Mouse (Mus musculus): ENCODE results near the gene Slc25a44.
A peak's percentile ranks its signal among the peaks of the same experiment; 100 is the strongest.
"Not testable (repeated sequence)": the region's sequence is repeated elsewhere in the genome, so short reads cannot be mapped to it uniquely, and the experiment has no call there.

The Slc25a44 gene

DNA sequence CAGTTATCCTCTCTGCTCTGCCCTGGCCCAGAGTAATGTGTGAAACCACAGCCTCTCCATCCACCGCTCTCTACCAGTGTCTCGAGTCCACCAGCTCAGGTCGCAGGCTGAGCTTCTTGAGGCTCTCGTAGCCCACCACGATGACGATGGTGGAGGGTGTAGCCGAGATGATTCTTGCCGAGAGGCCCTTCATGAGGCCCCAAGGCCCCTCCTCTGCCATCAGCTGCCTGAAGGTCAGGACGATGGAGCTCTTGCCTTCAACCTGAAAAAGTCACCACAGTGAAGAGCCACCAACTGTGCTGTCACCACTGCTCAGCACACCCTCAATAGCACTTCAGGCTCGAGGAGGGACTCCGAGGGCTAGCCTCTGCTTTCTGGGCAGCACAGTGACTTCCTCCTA, 12.3 kb downstream of the Slc25a44 start:
- no peak for DNase-seq (ENCODE audit: low spot score)

DNA sequence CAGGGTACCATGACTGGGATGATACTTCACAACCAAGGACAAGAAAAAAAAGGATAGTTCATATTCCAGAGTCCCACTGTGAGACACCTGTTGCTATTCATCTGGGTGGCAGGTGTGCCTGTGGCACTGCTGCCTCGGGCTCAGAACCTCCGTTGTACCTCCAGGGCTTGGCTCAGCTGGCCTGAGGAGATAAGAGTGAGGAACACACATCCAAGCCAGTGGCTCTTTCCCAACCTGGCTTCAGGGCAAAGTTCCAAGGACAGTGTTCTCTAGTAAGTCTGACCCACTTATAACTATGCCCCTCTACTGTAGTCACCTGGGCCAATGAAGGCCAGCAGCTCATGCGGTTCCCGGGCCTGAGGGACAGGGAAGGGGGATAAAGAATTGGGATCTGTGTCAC, 13.3 kb downstream of the Slc25a44 start:
- DNase-seq (ENCODE audit: low spot score): peak; percentile 55

DNA sequence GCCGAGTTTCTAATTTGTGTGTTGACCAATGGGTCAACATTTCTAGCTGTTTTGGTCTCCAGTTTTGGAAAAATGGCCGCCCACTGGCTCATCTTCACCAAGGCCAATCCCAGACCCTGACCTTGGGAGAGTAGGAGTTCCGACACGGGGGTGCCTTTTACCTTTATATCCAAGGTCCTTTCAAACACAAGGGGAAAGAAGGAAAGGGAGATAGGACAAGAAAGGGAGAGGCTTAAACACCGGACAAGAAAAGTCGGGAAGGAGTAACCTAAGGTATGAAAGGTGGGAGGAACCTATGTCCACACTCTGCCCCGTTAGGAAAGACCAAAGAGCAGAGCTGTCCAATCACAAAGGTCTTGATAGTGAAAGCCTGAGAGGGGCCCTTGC, 14.3 kb downstream of the Slc25a44 start:
- DNase-seq (ENCODE audit: low spot score): no peak

DNA sequence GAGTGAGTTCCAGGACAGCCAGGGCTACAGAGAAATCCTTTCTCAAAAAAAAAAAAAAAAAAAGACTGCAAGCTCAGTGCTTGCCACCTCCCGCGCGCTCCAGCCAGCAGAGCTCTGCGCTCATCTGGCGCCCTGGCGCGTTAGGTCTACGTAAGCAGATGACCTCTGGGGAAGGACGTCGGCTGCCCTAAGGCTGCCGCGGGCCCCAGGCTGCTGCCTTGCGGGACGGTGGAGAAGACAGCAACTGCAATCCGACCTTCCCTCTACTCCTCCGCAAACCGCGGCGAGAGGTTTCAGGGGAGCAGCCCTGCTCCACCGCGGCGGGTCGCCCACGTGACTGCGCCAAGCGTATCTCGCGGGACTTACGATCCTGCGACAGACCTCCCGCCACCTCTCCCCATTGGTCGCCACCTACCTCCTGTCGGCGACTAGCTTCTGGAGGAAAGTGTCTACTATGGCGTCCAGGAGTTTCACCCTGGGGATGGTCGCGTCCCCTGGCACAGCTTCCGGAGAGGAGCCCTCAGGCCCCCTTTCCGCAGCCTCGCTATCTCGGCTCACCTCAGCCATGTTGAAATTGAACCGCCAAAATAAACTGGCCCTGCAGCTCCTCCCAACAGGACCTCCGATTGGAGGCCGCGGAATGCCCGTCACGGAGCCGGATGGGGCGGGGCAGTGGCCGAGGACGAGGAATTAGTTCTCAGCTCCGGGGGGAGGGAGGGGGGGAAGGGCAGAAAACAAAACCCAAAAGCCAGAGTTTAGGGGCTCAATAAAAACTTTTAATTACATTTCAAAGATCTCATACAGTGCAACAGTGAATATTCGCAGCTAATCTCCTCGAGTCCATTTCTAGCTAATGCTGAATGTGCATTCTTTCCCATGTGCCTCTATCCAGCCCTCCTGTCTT, 14.9 kb downstream of the Slc25a44 start, which contains the start of gene Pmf1:
TSS of gene Pmf1 (minus strand) at position 591 of the 904 bp plus-strand sequence.
- DNase-seq (ENCODE audit: low spot score): peak; percentile 89

DNA sequence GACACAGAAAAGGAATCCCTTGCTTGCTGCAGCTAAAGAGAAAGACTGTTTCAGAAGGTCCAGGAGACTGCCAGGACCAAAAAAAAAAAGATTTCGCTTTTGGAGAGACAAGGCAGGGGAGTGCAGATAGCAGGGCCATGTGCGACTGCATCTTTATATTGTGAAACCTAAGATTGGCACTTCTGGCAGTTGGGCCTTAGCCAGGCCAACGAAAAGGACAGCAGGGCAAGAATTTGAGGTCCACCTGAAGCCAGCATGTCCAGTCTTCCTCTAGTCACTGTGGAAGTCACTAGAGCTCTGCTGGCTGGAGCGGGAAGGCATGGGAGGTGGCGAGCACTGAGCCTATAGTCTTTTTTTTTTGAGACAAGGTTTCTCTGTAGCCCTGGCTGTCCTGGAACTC, 16.0 kb downstream of the Slc25a44 start:
- DNase-seq (ENCODE audit: low spot score): no peak

DNA sequence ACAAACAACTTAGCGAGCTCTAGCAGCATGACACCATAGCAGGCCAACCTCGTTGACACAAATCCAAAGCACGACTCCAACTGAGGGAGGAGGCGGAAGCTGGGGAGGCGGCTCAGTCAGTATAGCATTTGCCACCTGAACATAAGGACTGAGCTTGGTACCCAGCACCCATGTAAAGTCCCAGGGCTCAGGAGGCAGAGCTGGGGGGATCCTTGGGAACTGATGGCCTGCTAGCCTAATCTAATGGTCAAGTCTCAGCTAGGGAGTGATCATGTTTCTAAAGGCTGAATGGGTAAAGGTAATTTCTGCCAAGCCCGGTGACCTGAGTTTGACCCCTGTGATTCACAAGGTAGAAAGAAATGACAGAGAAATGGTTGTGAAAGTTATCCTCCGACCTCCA, 17.4 kb downstream of the Slc25a44 start:
- no peak for DNase-seq (ENCODE audit: low spot score)

DNA sequence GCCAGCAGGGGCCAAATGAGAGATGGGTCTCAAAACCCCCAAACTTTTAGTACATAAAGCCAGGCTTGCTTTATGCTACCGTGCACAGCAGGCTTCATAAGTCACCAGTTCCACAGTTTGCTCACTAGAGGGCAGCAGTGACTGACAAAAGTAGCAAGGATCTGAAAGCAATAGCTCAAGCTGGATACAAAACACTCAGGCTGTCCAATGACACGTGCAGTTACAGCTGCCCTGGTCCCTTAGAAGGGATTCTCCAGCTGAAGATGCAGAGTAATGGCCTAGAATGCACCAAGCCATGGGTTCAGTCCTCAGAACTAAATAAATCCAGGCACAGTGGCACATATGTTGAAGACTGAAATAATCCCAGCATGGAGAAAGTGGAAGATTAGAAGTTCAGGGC, 17.8 kb downstream of the Slc25a44 start:
- DNase-seq (ENCODE audit: low spot score): peak; percentile 58

DNA sequence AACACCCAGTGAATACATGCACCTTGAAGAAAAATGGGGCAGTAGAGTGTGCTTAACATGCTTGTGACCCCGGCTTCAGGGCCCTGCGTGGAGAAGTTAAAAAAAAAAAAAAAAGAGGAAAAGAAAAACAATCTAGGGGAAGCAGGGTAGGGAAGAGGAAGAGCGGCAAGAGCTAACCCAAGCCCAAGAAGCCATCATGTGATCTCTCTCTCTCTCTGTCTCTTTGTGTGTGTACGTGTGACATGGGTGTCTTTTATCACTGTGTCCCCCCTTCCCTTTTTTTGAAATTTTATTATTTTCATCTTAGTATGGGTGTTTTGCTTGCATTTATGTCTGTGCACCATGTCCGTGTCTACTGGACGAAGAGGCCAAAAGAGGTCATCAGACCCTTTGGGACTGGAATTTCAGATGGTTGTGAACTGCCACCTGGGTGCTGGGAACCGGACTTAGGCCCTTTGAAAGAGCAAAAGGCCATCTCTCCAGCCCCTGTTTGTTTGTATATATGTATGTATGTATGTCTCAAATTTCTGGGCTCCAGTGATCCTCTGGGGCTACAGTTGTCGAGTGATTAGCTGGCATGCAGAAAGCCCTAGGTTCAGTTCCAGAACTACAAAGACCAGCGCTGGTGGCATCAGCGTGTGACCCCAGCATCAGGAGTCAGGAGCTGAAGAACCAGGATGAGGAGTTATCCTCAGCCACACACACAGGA, 21.3 kb downstream of the Slc25a44 start:
- DNase-seq (ENCODE audit: low spot score): no peak

DNA sequence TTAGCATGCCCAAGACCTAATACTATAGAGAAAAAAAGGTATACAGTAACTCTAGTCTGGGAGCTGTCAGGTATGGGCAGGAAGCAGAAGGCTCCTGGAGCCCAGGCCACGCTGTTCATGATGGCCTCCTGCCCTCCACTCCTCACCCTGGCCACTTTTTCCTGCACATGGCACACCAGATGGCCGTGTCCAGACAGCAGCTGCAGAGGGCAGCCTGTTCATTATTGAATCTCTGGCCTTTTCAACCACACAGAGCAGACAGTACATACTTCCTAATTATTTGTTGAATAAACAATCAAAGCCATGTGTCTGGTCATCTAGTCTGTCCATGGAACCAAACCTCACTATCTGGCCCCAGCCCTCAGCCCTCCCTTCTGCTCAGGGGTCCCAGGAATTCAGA, 26.3 kb downstream of the Slc25a44 start:
- no peak for DNase-seq (ENCODE audit: low spot score)

DNA sequence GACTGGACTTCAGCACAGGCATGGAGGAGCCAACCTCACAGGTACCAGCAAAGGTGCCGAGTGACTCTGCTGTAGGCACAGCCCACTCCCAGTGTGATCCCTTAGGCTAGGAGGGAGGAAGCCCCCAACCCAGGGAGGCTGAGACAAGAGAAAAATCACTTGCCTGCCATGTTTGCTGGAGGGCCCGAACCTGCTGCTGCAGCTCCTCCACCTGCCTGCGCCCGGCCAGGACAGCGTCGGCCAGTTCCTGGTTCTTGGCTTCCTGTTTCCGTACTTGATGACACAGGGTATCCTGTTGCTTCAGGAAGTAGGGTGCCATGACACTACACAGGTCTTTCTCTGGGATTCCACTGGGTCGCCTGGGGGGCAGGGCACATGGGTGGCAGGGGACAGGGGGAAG, 29.2 kb downstream of the Slc25a44 start:
- DNase-seq (ENCODE audit: low spot score): no peak

DNA sequence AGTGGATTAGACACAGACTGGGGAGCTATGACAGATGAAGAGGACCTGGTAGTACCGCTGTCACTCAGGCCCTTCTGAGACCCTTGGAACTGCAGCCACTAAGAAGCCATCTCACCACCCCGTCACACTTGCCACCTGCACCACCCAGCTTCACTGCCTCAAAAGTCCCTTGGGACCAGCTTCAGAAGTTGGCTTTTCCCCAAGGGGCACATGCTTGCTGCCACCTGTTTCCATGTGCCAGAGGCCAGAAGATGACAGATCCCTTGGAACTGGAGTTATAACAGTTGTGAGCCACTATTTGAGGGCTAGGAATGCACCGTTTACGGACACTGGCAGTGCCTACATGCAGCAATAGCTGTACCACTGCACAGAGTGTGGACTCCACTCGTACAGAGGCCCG, 29.7 kb downstream of the Slc25a44 start:
- peak; percentile 26 for DNase-seq (ENCODE audit: low spot score)

DNA sequence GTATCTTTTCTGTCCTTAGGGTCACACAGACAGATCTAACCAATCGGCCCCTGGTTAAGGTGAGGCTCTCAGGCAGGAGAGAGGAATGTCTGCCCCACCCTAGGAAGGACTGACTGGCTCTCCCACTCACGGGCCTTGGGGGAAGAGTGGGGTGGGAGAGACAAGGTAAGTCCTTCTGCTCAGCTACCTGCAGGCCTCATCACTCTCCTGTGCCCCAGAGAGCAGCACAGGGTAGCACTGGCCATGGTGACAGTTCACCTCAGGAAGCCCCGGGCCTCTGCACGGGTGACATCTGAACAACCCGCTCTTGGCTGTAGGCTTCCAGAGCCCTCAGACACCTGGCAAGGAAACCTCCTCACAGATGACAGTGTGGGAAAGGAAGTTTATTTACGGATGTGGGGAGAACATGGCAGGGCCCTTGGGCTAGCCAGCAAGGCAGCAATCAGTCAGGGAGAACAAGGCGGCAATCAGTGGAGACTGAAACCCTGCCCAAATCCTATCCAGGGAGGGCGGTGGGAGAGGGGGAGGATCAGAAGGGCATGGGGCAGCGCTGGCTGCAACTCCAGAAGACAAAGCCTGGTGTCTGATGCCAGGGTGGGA, 31.1 kb downstream of the Slc25a44 start:
- no peak for DNase-seq (ENCODE audit: low spot score)

DNA sequence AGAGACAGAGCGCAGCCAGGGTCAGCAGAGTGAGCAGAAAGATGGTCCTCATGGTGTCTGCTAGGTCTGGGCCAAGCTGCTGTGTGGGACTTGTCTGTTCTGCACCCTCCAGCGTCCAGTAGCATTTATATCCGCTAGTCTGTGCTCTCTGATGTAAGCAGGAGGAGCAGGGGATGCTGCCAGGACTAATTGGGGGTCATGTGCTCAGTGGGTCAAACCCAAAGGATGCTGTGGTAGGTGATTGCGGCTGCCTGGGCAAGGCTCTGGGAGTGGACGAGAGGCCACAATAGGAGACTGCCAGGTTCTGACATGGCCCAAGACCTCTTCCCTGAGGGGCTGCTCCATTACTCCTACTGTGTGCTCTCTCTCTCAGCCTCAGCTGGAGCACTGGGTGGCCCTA, 40.6 kb downstream of the Slc25a44 start, which contains the start of gene Bglap:
TSS of gene Bglap (minus strand) at position 101 of the 400 bp plus-strand sequence.
- no peak for DNase-seq (ENCODE audit: low spot score)

DNA sequence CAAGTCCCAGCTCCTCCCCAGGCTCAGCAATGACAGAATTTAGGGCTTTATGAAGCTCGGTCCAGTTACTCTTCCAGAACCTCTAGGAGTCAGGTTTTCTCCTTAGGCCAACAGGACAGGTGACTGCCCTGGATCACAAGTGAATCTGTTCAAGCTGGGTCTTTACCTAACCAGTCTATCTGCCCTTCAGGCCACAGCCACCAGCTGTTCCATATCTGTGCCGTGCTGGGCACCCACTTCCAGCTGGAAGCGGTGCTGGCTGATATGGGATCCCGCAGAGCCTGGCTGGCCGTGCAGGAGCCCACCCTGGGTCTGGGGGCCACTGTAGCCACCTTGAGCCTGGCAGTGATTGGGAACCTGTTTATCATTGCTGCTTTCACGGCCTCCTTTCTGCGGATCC, 42.6 kb downstream of the Slc25a44 start:
- DNase-seq (ENCODE audit: low spot score): not testable (repeated sequence)

DNA sequence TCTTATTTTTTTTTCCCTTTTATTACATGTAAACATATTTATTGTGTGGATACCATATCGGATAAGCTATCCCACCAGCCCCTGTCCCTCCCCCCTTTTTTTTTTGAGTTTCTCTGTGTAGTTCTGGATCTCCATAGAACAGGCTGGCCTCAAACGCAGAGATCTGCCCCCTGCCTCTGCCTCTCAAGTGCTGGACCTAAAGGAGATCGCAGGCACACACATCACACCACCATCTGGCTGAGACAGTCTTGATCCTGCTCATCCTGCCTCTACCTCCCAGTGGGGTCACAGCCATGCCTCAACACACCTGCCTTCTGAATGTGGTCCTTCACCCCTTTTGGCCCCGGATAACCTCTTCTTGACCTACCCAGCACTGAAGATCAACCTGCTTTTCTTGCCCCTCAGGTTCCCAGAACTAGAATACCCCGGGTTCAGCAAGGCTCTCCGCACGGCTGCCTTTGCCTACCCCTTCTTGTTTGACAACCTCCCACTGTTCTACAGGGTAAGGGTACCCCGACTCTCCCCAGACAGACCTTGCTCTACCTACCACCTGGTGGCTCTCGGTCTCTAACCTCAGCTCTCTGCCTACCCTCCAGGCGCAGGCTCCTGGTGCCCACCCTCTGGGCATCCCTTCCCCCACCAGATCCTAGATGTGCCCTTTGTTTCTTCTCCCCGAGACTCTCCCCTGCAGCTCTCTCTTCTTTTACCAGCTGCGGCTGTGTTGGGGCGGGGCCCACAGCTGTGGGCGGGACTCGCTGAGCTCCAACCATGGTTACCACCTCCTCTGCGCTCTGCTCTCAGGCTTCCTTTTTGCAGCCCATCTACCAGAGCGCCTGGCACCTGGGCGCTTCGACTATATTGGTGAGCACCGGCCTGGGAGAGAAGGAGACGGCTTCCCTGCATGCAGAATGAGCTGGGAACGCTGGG, 43.3 kb downstream of the Slc25a44 start:
- DNase-seq (ENCODE audit: low spot score): not testable (repeated sequence)

DNA sequence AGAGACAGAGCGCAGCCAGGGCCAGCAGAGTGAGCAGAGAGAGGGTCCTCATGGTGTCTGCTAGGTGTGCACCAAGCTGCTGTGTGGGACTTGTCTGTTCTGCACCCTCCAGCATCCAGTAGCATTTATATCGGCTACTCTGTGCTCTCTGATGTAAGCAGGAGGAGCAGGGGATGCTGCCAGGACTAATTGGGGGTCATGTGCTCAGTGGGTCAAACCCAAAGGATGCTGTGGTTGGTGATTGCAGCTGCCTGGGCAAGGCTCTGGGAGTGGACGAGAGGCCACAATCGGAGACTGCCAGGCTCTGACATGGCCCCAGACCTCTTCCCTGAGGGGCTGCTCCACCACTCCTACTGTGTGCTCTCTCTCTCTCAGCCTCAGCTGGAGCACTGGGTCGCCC, 46.3 kb downstream of the Slc25a44 start, which contains the start of gene Bglap2:
TSS of gene Bglap2 (minus strand) at position 101 of the 400 bp plus-strand sequence.
- DNase-seq (ENCODE audit: low spot score): not testable (repeated sequence)

DNA sequence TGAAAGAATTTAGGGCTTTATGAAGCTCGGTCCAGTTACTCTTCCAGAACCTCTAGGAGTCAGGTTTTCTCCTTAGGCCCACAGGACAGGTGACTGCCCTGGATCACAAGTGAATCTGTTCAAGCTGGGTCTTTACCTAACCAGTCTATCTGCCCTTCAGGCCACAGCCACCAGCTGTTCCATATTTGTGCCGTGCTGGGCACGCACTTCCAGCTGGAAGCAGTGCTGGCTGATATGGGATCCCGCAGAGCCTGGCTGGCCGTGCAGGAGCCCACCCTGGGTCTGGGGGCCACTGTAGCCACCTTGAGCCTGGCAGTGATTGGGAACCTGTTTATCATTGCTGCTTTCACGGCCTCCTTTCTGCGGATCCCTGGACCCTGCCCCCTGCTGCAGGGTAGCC, 48.3 kb downstream of the Slc25a44 start:
- DNase-seq (ENCODE audit: low spot score): not testable (repeated sequence)

DNA sequence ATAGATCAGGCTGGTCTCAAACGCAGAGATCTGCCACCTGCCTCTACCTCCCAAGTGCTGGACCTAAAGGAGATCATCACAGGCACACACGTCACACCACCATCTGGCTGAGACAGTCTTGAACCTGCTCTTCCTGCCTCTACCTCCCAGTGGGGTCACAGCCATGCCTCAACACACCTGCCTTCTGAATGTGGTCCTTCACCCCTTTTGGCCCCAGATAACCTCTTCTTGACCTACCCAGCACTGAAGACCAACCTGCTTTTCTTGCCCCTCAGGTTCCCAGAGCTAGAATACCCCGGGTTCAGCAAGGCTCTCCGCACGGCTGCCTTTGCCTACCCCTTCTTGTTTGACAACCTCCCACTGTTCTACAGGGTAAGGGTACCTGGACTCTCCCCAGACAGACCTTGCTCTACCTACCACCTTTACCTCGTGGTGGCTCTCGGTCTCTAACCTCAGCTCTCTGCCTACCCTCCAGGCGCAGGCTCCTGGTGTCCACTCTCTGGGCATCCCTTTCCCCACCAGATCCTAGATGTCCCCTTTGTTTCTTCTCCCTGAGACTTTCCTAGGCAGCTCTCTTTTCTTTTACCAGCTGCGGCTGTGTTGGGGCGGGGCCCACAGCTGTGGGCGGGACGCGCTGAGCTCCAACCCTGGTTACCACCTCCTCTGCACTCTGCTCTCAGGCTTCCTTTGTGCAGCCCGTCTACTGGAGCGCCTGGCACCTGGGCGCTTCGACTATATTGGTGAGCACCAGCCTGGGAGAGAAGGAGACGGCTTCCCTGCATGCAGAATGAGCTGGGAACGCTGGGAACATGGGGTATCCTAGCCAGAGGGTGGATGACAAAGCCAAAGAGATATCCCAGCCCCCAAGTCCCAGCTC, 49.0 kb downstream of the Slc25a44 start:
- not testable (repeated sequence) for DNase-seq (ENCODE audit: low spot score)

DNA sequence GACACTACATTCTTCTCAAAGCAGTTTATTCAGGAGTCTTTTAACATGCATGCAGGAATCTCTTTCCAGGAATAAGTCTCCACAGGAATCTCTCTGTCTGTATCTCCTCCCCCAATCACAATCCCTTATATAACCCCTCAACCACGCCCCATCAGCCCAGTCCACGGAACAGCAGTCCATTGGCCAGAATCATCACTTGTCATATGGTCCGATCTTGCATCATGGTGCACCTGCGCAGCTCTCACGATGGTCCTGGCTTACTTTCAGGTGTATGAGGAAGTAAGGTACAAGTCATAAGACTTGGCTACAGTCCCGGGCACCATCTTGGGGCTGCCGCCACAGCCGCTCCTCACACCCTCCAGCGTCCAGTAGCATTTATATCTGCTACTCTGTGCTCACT, 52.3 kb downstream of the Slc25a44 start, which contains the start of gene Bglap3:
TSS of gene Bglap3 (minus strand) at position 101 of the 400 bp plus-strand sequence.
- not testable (repeated sequence) for DNase-seq (ENCODE audit: low spot score)

DNA sequence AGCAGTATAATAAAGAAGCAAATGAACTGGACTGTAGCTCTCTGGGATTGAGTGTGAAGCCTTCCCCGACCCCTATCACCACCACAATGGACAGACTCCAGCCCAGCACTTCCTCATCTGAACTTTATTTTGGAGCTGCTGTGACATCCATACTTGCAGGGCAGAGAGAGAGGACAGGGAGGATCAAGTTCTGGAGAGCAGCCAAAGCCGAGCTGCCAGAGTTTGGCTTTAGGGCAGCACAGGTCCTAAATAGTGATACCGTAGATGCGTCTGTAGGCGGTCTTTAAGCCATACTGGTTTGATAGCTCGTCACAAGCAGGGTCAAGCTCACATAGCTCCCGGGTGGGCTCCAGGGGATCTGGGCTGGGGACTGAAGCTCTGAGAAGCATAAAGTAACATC, 56.4 kb downstream of the Slc25a44 start:
- DNase-seq (ENCODE audit: low spot score): not testable (repeated sequence)
